Mouse (Mus musculus) intestine, embryonic 16.5 days (tissue): ENCODE results near the gene Akp3. TPM values are rescaled to one million over a fixed set of nuclear protein-coding genes. Genes with fewer than 3 reads are reported as not detected.
A peak's percentile ranks its signal among the peaks of the same experiment; 100 is the strongest.

Experiments
- ATAC-seq: fragments of 200-750 bp; cut with Nextera tagmentation; 2 replicates; pipeline ENCODE4 v1.8.0; 2017; ENCODE audit warnings: moderate TSS enrichment, moderate library complexity
- H3K27ac ChIP-seq: fragments of 300-500 bp; sonication (generic); 2 replicates; pipeline ENCODE4 v1.5.1; 2014; ENCODE audit warnings: mild to moderate bottlenecking, low read length
- H3K27me3 ChIP-seq: fragments of 300-500 bp; sonication (generic); replicated peaks from 2 replicates; pipeline ENCODE4 v1.6.1; 2014; ENCODE audit warnings: low read length, control low read depth, mixed read lengths; ENCODE audit not compliant: control insufficient read depth, insufficient read depth
- H3K36me3 ChIP-seq: fragments of 300-500 bp; sonication (generic); 2 replicates; pipeline ENCODE4 v1.6.1; 2014; ENCODE audit warnings: low read length, control low read depth; ENCODE audit not compliant: control insufficient read depth, insufficient read depth
- H3K4me1 ChIP-seq: fragments of 300-500 bp; sonication (generic); 2 replicates; pipeline ENCODE4 v1.6.1; 2014; ENCODE audit warnings: low read length, control low read depth, mixed read lengths; ENCODE audit not compliant: control insufficient read depth, insufficient read depth
- H3K4me2 ChIP-seq: fragments of 300-500 bp; sonication (generic); 2 replicates; pipeline ENCODE4 v1.6.1; 2014; ENCODE audit warnings: low read depth, low read length, control low read depth
- H3K4me3 ChIP-seq: fragments of 300-500 bp; sonication (generic); 2 replicates; pipeline ENCODE4 v1.5.1; 2014; ENCODE audit warnings: mild to moderate bottlenecking, low read length
- H3K9ac ChIP-seq: fragments of 300-500 bp; sonication (generic); 2 replicates; pipeline ENCODE4 v1.6.1; 2014; ENCODE audit warnings: low read depth, low read length
- H3K9me3 ChIP-seq: fragments of 300-500 bp; sonication (generic); 2 replicates; pipeline ENCODE4 v1.6.1; 2016; ENCODE audit warnings: low read length, control low read depth; ENCODE audit not compliant: control insufficient read depth
- WGBS: fragments of 180-500 bp; shearing (Covaris S2); extraction: QIAGEN DNeasy Blood & Tissue Kit; methylation state at CpG from one replicate; pipeline ENCODE4 v1.1.7; 2014; 5-methylcytosine and 5-hydroxymethylcytosine counted together
- polyA plus RNA-seq: library from polyadenylated mRNA; unstranded; fragments of >200 nt; fragmentation: Nextera tagmentation; extraction: Ambion mirVana; gene quantifications from 2 replicates; pipeline ENCODE4 v1.2.1, GENCODE M21; 2015

The Akp3 gene
- 0.10 TPM in 1 of 2 replicates, not detected in the other for polyA plus RNA-seq

DNA sequence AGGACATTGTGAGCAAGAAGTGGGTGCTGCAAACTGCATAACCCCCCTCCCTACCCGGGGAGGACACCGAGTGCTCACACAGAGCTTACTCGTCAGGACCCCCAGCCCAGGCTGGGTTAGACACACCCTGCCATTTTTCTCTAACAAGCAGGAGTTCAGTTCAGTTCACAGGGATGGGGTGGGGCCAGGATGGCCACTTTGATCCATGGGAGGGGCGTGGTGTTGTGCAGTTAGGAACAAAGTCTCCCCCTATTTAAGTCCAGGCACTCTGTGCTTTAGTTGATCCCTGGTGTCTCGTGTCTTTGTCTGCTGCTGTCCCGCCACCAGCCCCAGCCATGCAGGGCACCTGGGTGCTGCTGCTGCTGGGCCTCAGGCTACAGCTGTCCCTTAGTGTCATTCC lies at the start of gene Akp3:
TSS of gene Akp3 (plus strand) at position 301 of the 400 bp plus-strand sequence.
- Histone ChIP-seq H3K4me3 (no peak within 1 kb of the TSS), H3K4me1 (peaks cover 6% of the 10 kb centered on the region; the same call in 1 of the 2 replicates), H3K27ac (no peak within 1 kb of the TSS), H3K9ac (no peak within 1 kb of the TSS), H3K27me3 (peaks cover 23% of the 10 kb centered on the region), H3K9me3 (no peaks in the 10 kb centered on the region), H3K4me2 (no peak within 1 kb of the TSS), H3K36me3 (no peaks in the 10 kb centered on the region)
- 73% methylated on average over 6 of the region's 6 CpGs for WGBS
- peak; percentile 48; the same call in 1 of the 2 replicates for ATAC-seq

DNA sequence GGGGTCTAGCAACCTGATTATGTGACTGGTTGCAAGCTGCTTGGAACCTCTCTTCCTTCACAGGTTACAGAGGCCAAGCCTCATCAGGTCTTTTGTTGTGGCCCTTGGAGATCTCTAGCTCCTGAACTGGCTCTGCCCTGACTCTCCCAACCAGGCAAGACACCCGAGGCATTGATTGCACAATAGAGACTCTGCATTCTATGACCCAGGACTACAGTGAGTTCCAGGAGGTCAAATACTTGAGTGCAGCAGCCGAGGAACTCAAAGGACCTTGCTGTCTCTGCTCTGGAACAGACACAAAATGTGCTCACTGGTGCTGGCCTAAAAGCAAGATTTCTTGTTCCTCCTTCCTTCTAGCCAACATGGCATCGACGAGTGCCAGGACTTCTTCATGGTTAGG lies 38.6 kb upstream of the Akp3 start:
- no peak overlapping the region for H3K27ac ChIP-seq
- peaks cover 4% of the 10 kb centered on the region; the same call in 1 of the 2 replicates for H3K4me1 ChIP-seq
- H3K4me3 ChIP-seq, result no peak overlapping the region
- no peaks in the 10 kb centered on the region for H3K9me3 ChIP-seq
- H3K9ac ChIP-seq, result no peak overlapping the region
- no peaks in the 10 kb centered on the region for H3K36me3 ChIP-seq
- no peak overlapping the region for H3K4me2 ChIP-seq
- 56% methylated on average over 4 of the region's 4 CpGs for WGBS
- no peaks in the 10 kb centered on the region for H3K27me3 ChIP-seq
- no peak for ATAC-seq

DNA sequence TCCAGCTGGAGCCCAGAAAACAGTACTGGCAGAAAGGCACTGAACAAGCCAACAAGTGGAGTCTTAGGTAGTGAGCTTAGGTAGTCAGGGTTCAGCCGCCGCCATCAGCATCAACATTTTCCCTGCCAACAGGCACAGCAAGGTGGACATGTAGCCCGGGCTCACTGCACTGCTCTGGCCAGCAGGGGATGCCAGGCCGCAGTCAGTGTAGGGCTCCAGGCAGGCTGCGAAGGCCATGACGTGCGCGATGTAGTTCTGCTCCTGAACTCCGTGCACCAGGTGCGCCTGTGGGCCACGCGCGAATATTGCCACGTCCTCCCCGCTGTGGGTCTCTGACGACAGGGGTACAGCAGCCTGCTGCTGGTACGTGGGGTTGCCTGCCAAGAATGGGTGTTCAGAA lies 37.8 kb upstream of the Akp3 start:
- peaks cover 4% of the 10 kb centered on the region; the same call in 1 of the 2 replicates for H3K4me1 ChIP-seq
- H3K4me3 ChIP-seq, result no peak overlapping the region
- H3K27me3 ChIP-seq, result no peaks in the 10 kb centered on the region
- ATAC-seq, result no peak
- no peak overlapping the region for H3K27ac ChIP-seq
- WGBS, result 73% methylated on average over 17 of the region's 17 CpGs
- H3K9ac ChIP-seq, result no peak overlapping the region
- H3K4me2 ChIP-seq, result no peak overlapping the region
- H3K9me3 ChIP-seq, result no peaks in the 10 kb centered on the region
- H3K36me3 ChIP-seq, result no peaks in the 10 kb centered on the region

DNA sequence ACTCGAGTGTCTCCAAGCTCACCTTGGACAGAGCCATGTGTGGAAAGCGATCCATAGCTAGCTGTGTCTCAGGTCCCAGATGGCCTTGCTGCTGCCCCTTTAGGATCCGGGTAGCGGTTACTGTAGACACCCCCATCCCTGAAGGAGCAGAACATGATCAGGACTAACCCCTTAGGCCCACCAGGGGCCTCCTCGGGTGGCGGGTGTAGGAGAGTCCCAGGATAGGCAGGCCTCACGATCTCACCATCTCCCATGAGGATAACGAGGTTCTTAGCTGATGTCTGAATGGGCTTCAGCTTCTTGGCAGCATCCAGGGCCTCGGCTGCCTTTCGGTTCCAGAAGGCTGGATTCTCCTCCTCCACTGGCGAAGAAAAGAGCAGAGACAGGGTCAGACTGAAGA lies 35.5 kb upstream of the Akp3 start:
- 91% methylated on average over 11 of the region's 11 CpGs for WGBS
- no peak for ATAC-seq
- no peaks in the 10 kb centered on the region for H3K9me3 ChIP-seq
- no peak overlapping the region for H3K9ac ChIP-seq
- no peak overlapping the region for H3K4me2 ChIP-seq
- H3K4me3 ChIP-seq, result no peak overlapping the region
- H3K4me1 ChIP-seq, result peaks cover 4% of the 10 kb centered on the region; the same call in 1 of the 2 replicates
- no peak overlapping the region for H3K27ac ChIP-seq
- no peaks in the 10 kb centered on the region for H3K36me3 ChIP-seq
- H3K27me3 ChIP-seq, result no peaks in the 10 kb centered on the region

DNA sequence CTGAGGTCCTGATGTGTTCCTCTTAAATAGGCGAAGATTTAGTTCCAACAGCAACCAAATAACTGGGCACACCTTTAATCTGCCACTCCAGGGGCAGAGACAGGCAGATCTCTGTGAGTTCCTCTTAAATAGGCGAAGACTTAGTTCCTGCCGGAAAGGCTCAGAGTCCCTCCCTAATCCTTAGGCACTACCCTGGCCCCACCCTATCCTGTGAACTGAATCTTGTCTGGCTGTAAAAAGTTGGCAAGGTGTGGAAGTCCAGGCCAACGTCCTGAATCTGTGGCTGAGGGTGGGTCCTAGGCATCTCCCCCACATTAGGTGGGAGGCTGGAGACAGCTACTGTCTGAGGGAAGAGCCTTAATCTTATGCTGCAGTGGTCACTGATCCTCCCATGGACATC lies 34.9 kb upstream of the Akp3 start, which contains the start of gene Alppl2:
TSS of gene Alppl2 (minus strand) at position 101 of the 400 bp plus-strand sequence.
- 80% methylated on average over 4 of the region's 4 CpGs for WGBS
- H3K4me3 ChIP-seq, result no peak within 1 kb of the TSS
- H3K27me3 ChIP-seq, result no peaks in the 10 kb centered on the region
- no peak within 1 kb of the TSS for H3K4me2 ChIP-seq
- no peaks in the 10 kb centered on the region for H3K36me3 ChIP-seq
- no peak for ATAC-seq
- no peak within 1 kb of the TSS for H3K27ac ChIP-seq
- no peaks in the 10 kb centered on the region for H3K9me3 ChIP-seq
- H3K9ac ChIP-seq, result no peak within 1 kb of the TSS
- peaks cover 4% of the 10 kb centered on the region; the same call in 1 of the 2 replicates for H3K4me1 ChIP-seq

DNA sequence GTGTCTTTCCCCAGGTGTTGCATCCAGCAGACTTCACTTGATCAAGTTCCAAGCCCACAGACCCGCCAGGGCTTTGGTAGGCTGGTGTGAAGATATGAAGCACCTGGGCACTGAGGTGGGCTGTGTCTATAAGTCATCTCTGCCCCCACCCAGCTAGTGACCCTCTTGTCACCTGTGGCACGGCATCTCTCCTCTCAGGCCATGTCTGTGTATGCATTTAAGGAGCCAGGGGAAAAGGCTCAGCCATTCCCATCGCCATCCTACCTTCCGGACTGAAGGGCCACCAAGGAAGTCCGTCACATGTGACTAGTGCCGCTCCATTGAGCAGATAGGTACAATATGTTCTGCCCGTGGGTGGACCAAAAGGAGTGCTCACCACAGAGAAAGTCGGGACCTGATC lies 29.1 kb upstream of the Akp3 start:
- H3K4me1 ChIP-seq, result no peaks in the 10 kb centered on the region
- H3K36me3 ChIP-seq, result no peaks in the 10 kb centered on the region
- H3K4me3 ChIP-seq, result no peak overlapping the region
- no peak for ATAC-seq
- no peak overlapping the region for H3K4me2 ChIP-seq
- H3K27me3 ChIP-seq, result no peaks in the 10 kb centered on the region
- 84% methylated on average over 8 of the region's 8 CpGs for WGBS
- H3K9me3 ChIP-seq, result no peaks in the 10 kb centered on the region
- H3K27ac ChIP-seq, result no peak overlapping the region
- H3K9ac ChIP-seq, result no peak overlapping the region

DNA sequence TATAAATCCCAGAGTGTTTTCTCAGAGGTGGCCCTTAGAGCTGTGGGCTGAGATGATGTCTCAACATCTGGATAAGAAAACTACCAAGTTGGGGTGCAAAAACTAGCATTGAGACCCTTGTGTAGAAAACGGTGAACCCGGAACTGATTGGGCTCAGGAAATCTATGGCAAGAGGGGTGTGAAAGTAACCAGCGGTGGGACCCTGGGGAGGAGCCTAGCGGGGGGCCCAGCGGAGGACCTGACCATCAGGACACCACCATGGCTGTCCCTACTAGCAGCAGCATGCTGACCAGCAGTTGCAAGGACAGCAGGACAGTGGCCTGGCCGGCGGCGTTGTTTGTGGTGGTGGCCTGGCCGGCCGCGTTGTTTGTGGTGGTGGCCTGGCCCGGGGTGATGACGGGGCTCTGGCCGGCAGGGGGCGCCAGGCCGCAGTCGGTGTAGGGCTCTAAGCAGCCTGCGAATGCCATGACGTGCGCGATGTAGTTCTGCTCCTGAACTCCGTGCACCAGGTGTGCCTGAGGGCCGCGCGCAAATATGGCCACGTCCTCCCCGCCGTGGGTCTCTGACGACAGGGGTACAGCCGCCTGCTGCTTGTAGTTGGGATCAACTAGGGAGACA lies 26.3 kb upstream of the Akp3 start:
- WGBS, result 16% methylated on average over 30 of the region's 30 CpGs
- Histone ChIP-seq H3K27ac (no peak overlapping the region), H3K36me3 (no peaks in the 10 kb centered on the region), H3K4me3 (peak overlapping the region; percentile 11), H3K4me2 (peak overlapping the region; percentile 22), H3K9ac (no peak overlapping the region; the same call in 1 of the 2 replicates), H3K27me3 (no peaks in the 10 kb centered on the region), H3K9me3 (no peaks in the 10 kb centered on the region), H3K4me1 (peaks cover 3% of the 10 kb centered on the region; the same call in 1 of the 2 replicates)
- ATAC-seq, result peak; percentile 38

DNA sequence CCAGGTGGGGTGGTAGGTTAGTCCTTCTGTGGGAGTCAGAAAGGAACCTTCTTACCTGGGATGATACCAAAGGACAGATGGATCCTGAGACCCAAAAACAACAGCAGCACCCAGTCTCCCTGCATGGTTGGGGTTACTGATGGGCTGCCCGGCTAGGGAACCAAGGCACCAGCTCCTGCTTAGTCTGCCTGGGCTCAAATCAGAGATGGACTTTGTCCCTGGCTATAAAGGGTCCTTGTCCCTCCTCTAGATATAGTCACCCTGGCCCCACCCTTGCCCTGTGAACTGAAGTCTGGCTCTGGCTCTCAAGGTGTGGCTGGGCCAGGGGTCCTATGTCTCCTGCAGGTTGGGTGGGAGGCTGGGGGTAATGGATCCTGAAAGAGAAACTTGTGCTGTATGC lies 23.4 kb upstream of the Akp3 start, which contains the start of gene Alpi:
TSS of gene Alpi (minus strand) at position 196 of the 400 bp plus-strand sequence.
- peak within 1 kb of the TSS; percentile 83 for H3K27ac ChIP-seq
- H3K9me3 ChIP-seq, result no peaks in the 10 kb centered on the region
- 50% methylated on average over 1 of the region's 1 CpGs for whole genome bisulfite sequencing
- peaks cover 3% of the 10 kb centered on the region; the same call in 1 of the 2 replicates for H3K4me1 ChIP-seq
- H3K36me3 ChIP-seq, result no peaks in the 10 kb centered on the region
- peak within 1 kb of the TSS; percentile 36 for H3K9ac ChIP-seq
- no peaks in the 10 kb centered on the region for H3K27me3 ChIP-seq
- ATAC-seq, result peak; percentile 84
- peak within 1 kb of the TSS; percentile 40 for H3K4me3 ChIP-seq
- peak within 1 kb of the TSS; percentile 37 for H3K4me2 ChIP-seq

DNA sequence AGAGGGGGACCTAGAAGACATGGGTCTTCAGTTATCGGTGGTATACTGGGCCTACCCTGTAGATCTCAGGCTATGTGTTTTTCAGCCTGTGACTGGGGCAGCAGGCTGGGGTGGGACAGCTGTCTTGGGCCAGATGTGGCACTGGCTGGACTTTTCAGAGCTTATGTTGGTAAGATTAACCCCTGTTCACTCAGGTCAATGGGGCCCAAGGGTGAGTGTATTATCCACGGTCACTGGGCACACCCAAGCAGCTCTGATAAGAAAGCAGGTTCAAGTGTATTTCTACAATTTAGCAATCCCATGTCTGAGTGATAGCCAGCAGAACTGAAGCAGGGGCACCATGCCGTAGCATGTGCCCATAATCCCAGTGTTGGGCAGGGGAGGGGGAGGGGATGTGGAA lies 22.7 kb upstream of the Akp3 start:
- peak overlapping the region; percentile 28; the same call in 1 of the 2 replicates for H3K4me2 ChIP-seq
- H3K27me3 ChIP-seq, result no peaks in the 10 kb centered on the region
- ATAC-seq, result peak; percentile 72
- H3K4me3 ChIP-seq, result no peak overlapping the region
- no peaks in the 10 kb centered on the region for H3K9me3 ChIP-seq
- 66% methylated on average over 3 of the region's 3 CpGs for WGBS
- peaks cover 3% of the 10 kb centered on the region; the same call in 1 of the 2 replicates for H3K4me1 ChIP-seq
- no peaks in the 10 kb centered on the region for H3K36me3 ChIP-seq
- H3K9ac ChIP-seq, result no peak overlapping the region; the same call in 1 of the 2 replicates
- H3K27ac ChIP-seq, result peak overlapping the region; percentile 83
